Mouse (Mus musculus) testis, adult 2 months (tissue): ENCODE measurements around the gene Pdhx. TPM values are rescaled to one million over a fixed set of nuclear protein-coding genes. Genes with fewer than 3 reads are reported as not detected.

Experiments used
- H3K27ac ChIP-seq: fragments of 200-500 bp; 2 replicates; pipeline ENCODE4 v1.5.1; 2012; ENCODE audit warnings: low read depth, low read length; ENCODE audit not compliant: control insufficient read depth, insufficient read depth
- H3K27me3 ChIP-seq: fragments of 200-500 bp; 2 replicates; pipeline ENCODE4 v1.6.1; 2012; ENCODE audit warnings: mild to moderate bottlenecking, low read length, moderate library complexity; ENCODE audit not compliant: control insufficient read depth, insufficient read depth
- H3K36me3 ChIP-seq: fragments of 200-500 bp; 2 replicates; pipeline ENCODE4 v1.6.1; 2012; ENCODE audit warnings: mild to moderate bottlenecking, low read length; ENCODE audit not compliant: control insufficient read depth, insufficient read depth
- H3K4me1 ChIP-seq: fragments of 200-500 bp; 2 replicates; pipeline ENCODE4 v1.6.1; 2012; ENCODE audit warnings: low read length; ENCODE audit not compliant: control insufficient read depth, insufficient read depth
- H3K4me3 ChIP-seq: fragments of 200-500 bp; 2 replicates; pipeline ENCODE4 v1.5.1; 2012; ENCODE audit warnings: low read depth, mild to moderate bottlenecking, low read length, moderate library complexity, mixed read lengths; ENCODE audit not compliant: control insufficient read depth
- CTCF ChIP-seq: fragments of 200-500 bp; IDR thresholded peaks from 2 replicates; pipeline ENCODE4 v1.5.1; 2012; ENCODE audit warnings: low read depth, mild to moderate bottlenecking, inconsistent platforms, low read length, moderate library complexity; ENCODE audit not compliant: control insufficient read depth, insufficient read depth, insufficient replicate concordance
- POLR2A ChIP-seq: fragments of 200-500 bp; IDR thresholded peaks from 2 replicates; pipeline ENCODE4 v1.6.1; 2012; ENCODE audit warnings: low read depth, mild to moderate bottlenecking, inconsistent platforms, low read length, moderate library complexity; ENCODE audit not compliant: control insufficient read depth
- polyA plus RNA-seq: library from polyadenylated mRNA; depleted of rRNA; stranded (reverse); fragments of >200 nt; gene quantifications from 2 replicates; pipeline ENCODE4 v1.2.3, GENCODE M21; 2012

The Pdhx gene
- polyA plus RNA-seq, 1 experiment, result 47.9 TPM

GRCm38 (mm10) chr2:103051937-103052893 lies 21.1 kb downstream of the Pdhx start:
- H3K4me1 ChIP-seq, result no peaks in the 10 kb centered on the region
- TF ChIP-seq POLR2A (no peak), CTCF (no peak)
- H3K27me3 ChIP-seq, result no peaks in the 10 kb centered on the region
- no peak overlapping the region for H3K27ac ChIP-seq
- no peaks in the 10 kb centered on the region for H3K36me3 ChIP-seq
- H3K4me3 ChIP-seq, result no peak overlapping the region

GRCm38 (mm10) chr2:103045286-103045685 lies 28.0 kb downstream of the Pdhx start:
- Histone ChIP-seq H3K4me3 (no peak overlapping the region), H3K36me3 (no peaks in the 10 kb centered on the region), H3K4me1 (no peaks in the 10 kb centered on the region), H3K27me3 (no peaks in the 10 kb centered on the region), H3K27ac (no peak overlapping the region)
- no peak for TF ChIP-seq CTCF
- no peak for TF ChIP-seq POLR2A

- no peaks in the 10 kb centered on the region for H3K4me1 ChIP-seq
- no peak for TF ChIP-seq CTCF
- no peak for TF ChIP-seq POLR2A
- H3K27ac ChIP-seq, result no peak overlapping the region
- H3K4me3 ChIP-seq, result no peak overlapping the region
- no peaks in the 10 kb centered on the region for H3K27me3 ChIP-seq
- no peaks in the 10 kb centered on the region for H3K36me3 ChIP-seq
Measured at GRCm38 (mm10) chr2:103040896-103041295, 32.4 kb downstream of the Pdhx start.

GRCm38 (mm10) chr2:103037831-103038230 lies 35.5 kb downstream of the Pdhx start:
- Histone ChIP-seq H3K4me1 (no peaks in the 10 kb centered on the region), H3K36me3 (no peaks in the 10 kb centered on the region; the same call in 1 of the 2 replicates), H3K27ac (no peak overlapping the region), H3K4me3 (no peak overlapping the region), H3K27me3 (no peaks in the 10 kb centered on the region)
- TF ChIP-seq CTCF, result no peak
- no peak for TF ChIP-seq POLR2A

GRCm38 (mm10) chr2:103022728-103023127 lies 50.6 kb downstream of the Pdhx start:
- TF ChIP-seq POLR2A (no peak), CTCF (no peak)
- Histone ChIP-seq H3K27ac (no peak overlapping the region), H3K4me1 (no peaks in the 10 kb centered on the region), H3K27me3 (no peaks in the 10 kb centered on the region), H3K36me3 (peaks cover 1% of the 10 kb centered on the region), H3K4me3 (no peak overlapping the region)

GRCm38 (mm10) chr2:103020191-103020987 lies 52.9 kb downstream of the Pdhx start:
- peaks cover 1% of the 10 kb centered on the region for H3K36me3 ChIP-seq
- no peak for TF ChIP-seq POLR2A
- TF ChIP-seq CTCF, result no peak
- no peaks in the 10 kb centered on the region for H3K4me1 ChIP-seq
- no peak overlapping the region for H3K27ac ChIP-seq
- H3K4me3 ChIP-seq, result no peak overlapping the region
- H3K27me3 ChIP-seq, result no peaks in the 10 kb centered on the region

- Histone ChIP-seq H3K27ac (no peak overlapping the region), H3K4me1 (no peaks in the 10 kb centered on the region), H3K27me3 (no peaks in the 10 kb centered on the region), H3K36me3 (peaks cover 1% of the 10 kb centered on the region), H3K4me3 (no peak overlapping the region)
- TF ChIP-seq CTCF (no peak; the same call in 1 of the 2 replicates), POLR2A (no peak)
Measured at GRCm38 (mm10) chr2:103018817-103019494, 54.4 kb downstream of the Pdhx start.
